ENCODE assay signal across 19 mouse cellular contexts in genomic region chr13:52110750-52111149, GRCm38 (mm10).
DNase-seq lines count a peak whose midpoint lies in the region; ATAC-seq lines count a peak whose summit lies in the region.
"Had no signal": no experiment of that assay in that cellular context is flagged by ENCODE, and none has a peak within 500 bp of the region (broad histone marks: within the 10 kb centered on the region; RNA-seq: fewer than 3 reads in every experiment).

No protein-coding gene starts in this region.

- no peaks in the 10 kb centered on the region; the same call in 1 of the 2 replicates for H3K27me3 ChIP-seq in heart, embryonic 13.5 days (replicated peaks)
- H3K27me3 ChIP-seq in heart, embryonic 10.5 days (ENCODE audit: insufficient read depth, poor library complexity, severe bottlenecking) = no peaks in the 10 kb centered on the region
- H3K27me3 ChIP-seq in kidney, embryonic 16.5 days (ENCODE audit: insufficient read depth, low read length) = no peaks in the 10 kb centered on the region
- no peaks in the 10 kb centered on the region for H3K27me3 ChIP-seq in midbrain, embryonic 11.5 days (ENCODE audit: control insufficient read depth, insufficient read depth, low read length)
- H3K27me3 ChIP-seq: liver, embryonic 15.5 days had no signal

- 0 out of 2 replicates have a peak, but pooled peaks cover 3% of the 10 kb centered on the region for H3K9me3 ChIP-seq in heart, embryonic 13.5 days
- no peaks in the 10 kb centered on the region for H3K9me3 ChIP-seq in heart, embryonic 10.5 days
- no peaks in the 10 kb centered on the region for H3K9me3 ChIP-seq in kidney, embryonic 16.5 days (ENCODE audit: low read length)
- no peaks in the 10 kb centered on the region for H3K9me3 ChIP-seq in midbrain, embryonic 11.5 days (ENCODE audit: control insufficient read depth, low read length)
- H3K9me3 ChIP-seq: forebrain, embryonic 12.5 days; hindbrain, embryonic 13.5 days; liver, embryonic 15.5 days had no signal

- DNase-seq in heart, embryonic 10.5 days (ENCODE audit: low spot score) = no peak
- peak; percentile 50 to 58 for DNase-seq in kidney, postnatal 4 days
- peak; percentile 88 for DNase-seq in adipocyte (ENCODE audit: low spot score)
- peak; percentile 28 for DNase-seq in lung, postnatal 36 days
- no peak for DNase-seq in midbrain, embryonic 11.5 days (ENCODE audit: low spot score, missing footprints)
- DNase-seq in spleen, postnatal 14 days (ENCODE audit: low spot score in 2 of 2) = no peak
- DNase-seq: cerebellum, postnatal 14 days; heart, adult 18-20 months; kidney, adult 2 months; layer of hippocampus, postnatal 36 days; right cerebral cortex, postnatal 25 days; thymus, adult 2 months had no signal

- no peak overlapping the region for H3K4me2 ChIP-seq in heart, embryonic 13.5 days
- H3K4me2 ChIP-seq in kidney, embryonic 16.5 days (replicated peaks; ENCODE audit: low read depth, low read length) = no peak overlapping the region
- no peak overlapping the region for H3K4me2 ChIP-seq in midbrain, embryonic 11.5 days
- H3K4me2 ChIP-seq: forebrain, embryonic 12.5 days; hindbrain, embryonic 13.5 days; liver, embryonic 15.5 days had no signal

- H3K4me3 ChIP-seq in heart, embryonic 13.5 days = no peak overlapping the region
- H3K4me3 ChIP-seq in heart, embryonic 10.5 days = no peak overlapping the region
- no peak overlapping the region for H3K4me3 ChIP-seq in kidney, embryonic 16.5 days (ENCODE audit: low read length)
- H3K4me3 ChIP-seq in midbrain, embryonic 11.5 days (ENCODE audit: low read depth, low read length) = no peak overlapping the region
- H3K4me3 ChIP-seq: forebrain, embryonic 12.5 days; hindbrain, embryonic 13.5 days; liver, embryonic 15.5 days had no signal

- H3K9ac ChIP-seq in heart, embryonic 13.5 days = peak overlapping the region; percentile 48; the same call in 1 of the 2 replicates
- H3K9ac ChIP-seq in kidney, embryonic 16.5 days (replicated peaks; ENCODE audit: low read length) = no peak overlapping the region
- H3K9ac ChIP-seq in midbrain, embryonic 11.5 days (ENCODE audit: low read length) = no peak overlapping the region
- H3K9ac ChIP-seq: forebrain, embryonic 12.5 days; hindbrain, embryonic 13.5 days; liver, embryonic 15.5 days had no signal

- ATAC-seq in heart, embryonic 13.5 days (ENCODE audit: extremely low read depth, insufficient number of reproducible peaks, low FRiP score, low TSS enrichment) = no peak
- ATAC-seq in kidney, embryonic 16.5 days (ENCODE audit: low FRiP score, low TSS enrichment) = no peak
- no peak for ATAC-seq in midbrain, embryonic 11.5 days (ENCODE audit: low FRiP score)
- ATAC-seq: activated CD4-positive, CD25-positive, alpha-beta regulatory T cell, adult 4 months; CD4-positive, CD25-positive, alpha-beta regulatory T cell, adult 4 months had no signal

- WGBS in heart, embryonic 13.5 days = 23% methylated on average over 9 of the region's 9 CpGs
- 41% methylated on average over 9 of the region's 9 CpGs for WGBS in heart, embryonic 10.5 days
- 51% methylated on average over 9 of the region's 9 CpGs for WGBS in kidney, embryonic 16.5 days
- WGBS in midbrain, embryonic 11.5 days = 87% methylated on average over 9 of the region's 9 CpGs

- H3K36me3 ChIP-seq in heart, embryonic 13.5 days = no peaks in the 10 kb centered on the region
- no peaks in the 10 kb centered on the region for H3K36me3 ChIP-seq in heart, embryonic 10.5 days
- no peaks in the 10 kb centered on the region for H3K36me3 ChIP-seq in kidney, embryonic 16.5 days (ENCODE audit: insufficient read depth, low read length)
- H3K36me3 ChIP-seq in midbrain, embryonic 11.5 days (ENCODE audit: control insufficient read depth, insufficient read depth, low read length) = no peaks in the 10 kb centered on the region
- H3K36me3 ChIP-seq: forebrain, embryonic 12.5 days; hindbrain, embryonic 13.5 days; liver, embryonic 15.5 days had no signal

- peak overlapping the region; percentile 59 for H3K27ac ChIP-seq in heart, embryonic 13.5 days (replicated peaks)
- H3K27ac ChIP-seq in heart, embryonic 10.5 days = no peak overlapping the region
- no peak overlapping the region for H3K27ac ChIP-seq in kidney, embryonic 16.5 days (ENCODE audit: low read length)
- no peak overlapping the region for H3K27ac ChIP-seq in midbrain, embryonic 11.5 days (ENCODE audit: low read depth, low read length)
- H3K27ac ChIP-seq: forebrain, embryonic 12.5 days; hindbrain, embryonic 13.5 days; liver, embryonic 15.5 days had no signal

- H3K4me1 ChIP-seq in heart, embryonic 13.5 days = peaks cover 43% of the 10 kb centered on the region
- H3K4me1 ChIP-seq in heart, embryonic 10.5 days = peaks cover 35% of the 10 kb centered on the region
- 0 out of 2 replicates have a peak, but pooled peaks cover 11% of the 10 kb centered on the region for H3K4me1 ChIP-seq in kidney, embryonic 16.5 days (ENCODE audit: insufficient read depth, low read length)
- H3K4me1 ChIP-seq in midbrain, embryonic 11.5 days (ENCODE audit: control insufficient read depth, insufficient read depth, low read length) = peaks cover 17% of the 10 kb centered on the region
- H3K4me1 ChIP-seq: liver, embryonic 15.5 days had no signal

Comparison
In these comparisons a context has a peak if more than half of its experiments do, and no peak if none do; other contexts are left out.
1. DNase-seq: peak in kidney, postnatal 4 days (2 of 2), adipocyte (single experiment) and lung, postnatal 36 days (single experiment); none in heart, embryonic 10.5 days (single experiment), midbrain, embryonic 11.5 days (single experiment) and spleen, postnatal 14 days (0 of 2).